Mouse (Mus musculus) embryonic facial prominence, embryonic 13.5 days (tissue): ENCODE data around the gene Tmem216. TPM values are rescaled to one million over a fixed set of nuclear protein-coding genes. Genes with fewer than 3 reads are reported as not detected.

ENCODE experiments used
- ATAC-seq: fragments of 200-750 bp; cut with Nextera tagmentation; 2 replicates; pipeline ENCODE4 v1.8.0; 2017; ENCODE audit warnings: low read depth; ENCODE audit not compliant: insufficient number of reproducible peaks, insufficient read depth, low FRiP score, low TSS enrichment
- H3K27ac ChIP-seq: fragments of 300-500 bp; sonication (generic); 2 replicates; pipeline ENCODE4 v1.5.1; 2015; ENCODE audit warnings: moderate library complexity, mild to moderate bottlenecking, inconsistent platforms
- H3K27me3 ChIP-seq: fragments of 300-500 bp; sonication (generic); 2 replicates; pipeline ENCODE4 v1.6.1; 2015; ENCODE audit warnings: mild to moderate bottlenecking, inconsistent platforms
- H3K36me3 ChIP-seq: fragments of 300-500 bp; sonication (generic); 2 replicates; pipeline ENCODE4 v1.6.1; 2015; ENCODE audit warnings: mild to moderate bottlenecking, inconsistent platforms
- H3K4me1 ChIP-seq: fragments of 300-500 bp; sonication (generic); 2 replicates; pipeline ENCODE4 v1.6.1; 2015; ENCODE audit warnings: inconsistent platforms
- H3K4me2 ChIP-seq: fragments of 300-500 bp; sonication (generic); 2 replicates; pipeline ENCODE4 v1.6.1; 2015; ENCODE audit warnings: moderate library complexity, mild to moderate bottlenecking, inconsistent platforms
- H3K4me3 ChIP-seq: fragments of 300-500 bp; sonication (generic); 2 replicates; pipeline ENCODE4 v1.5.1; 2015; ENCODE audit warnings: mild to moderate bottlenecking, inconsistent platforms
- H3K9ac ChIP-seq: fragments of 300-500 bp; sonication (generic); 2 replicates; pipeline ENCODE4 v1.6.1; 2015; ENCODE audit warnings: mild to moderate bottlenecking, inconsistent platforms
- H3K9me3 ChIP-seq: fragments of 300-500 bp; sonication (generic); 2 replicates; pipeline ENCODE4 v1.6.1; 2016; ENCODE audit warnings: inconsistent platforms
- WGBS: fragments of 180-500 bp; shearing (Covaris S2); methylation state at CpG from one replicate; pipeline ENCODE4 v1.1.7; 2015; ENCODE audit warnings: mixed read lengths; 5-methylcytosine and 5-hydroxymethylcytosine counted together
- polyA plus RNA-seq: library from polyadenylated mRNA; unstranded; fragments of >200 nt; fragmentation: Nextera tagmentation; extraction: Ambion mirVana; gene quantifications from 2 replicates; pipeline ENCODE4 v1.2.1, GENCODE M21; 2015

Gene Tmem216
- 62.9 and 63.7 TPM in 2 replicates for polyA plus RNA-seq

GRCm38 (mm10) chr19:10555624-10556510 is at the start of gene Tmem216:
Gene Tmem216 (minus strand): TSS chr19:10556238.
- Histone ChIP-seq H3K9ac (peak within 1 kb of the TSS; percentile 77), H3K27ac (peak within 1 kb of the TSS; percentile 66), H3K4me1 (peaks cover 15% of the 10 kb centered on the region), H3K9me3 (no peaks in the 10 kb centered on the region), H3K27me3 (no peaks in the 10 kb centered on the region), H3K4me3 (peak within 1 kb of the TSS; percentile 66), H3K4me2 (peak within 1 kb of the TSS; percentile 77), H3K36me3 (peaks cover 22% of the 10 kb centered on the region)
- ATAC-seq, result peak; percentile 95
- WGBS, result 1% methylated on average over 43 of the region's 43 CpGs

GRCm38 (mm10) chr19:10605293-10605900 is 49.4 kb upstream of the Tmem216 start, which contains the start of the genes Ddb1 and Tkfc:
Gene Ddb1 (plus strand): TSS chr19:10605327.
Gene Tkfc (minus strand): TSS chr19:10605654.
- Histone ChIP-seq H3K27me3 (no peaks in the 10 kb centered on the region), H3K4me2 (peak within 1 kb of the TSS; percentile 79), H3K4me3 (peak within 1 kb of the TSS; percentile 99), H3K4me1 (peaks cover 47% of the 10 kb centered on the region), H3K27ac (peak within 1 kb of the TSS; percentile 94), H3K36me3 (peaks cover 33% of the 10 kb centered on the region), H3K9ac (peak within 1 kb of the TSS; percentile 98), H3K9me3 (no peaks in the 10 kb centered on the region)
- ATAC-seq, result peak; percentile 95
- under 1% methylated on average over 49 of the region's 49 CpGs for WGBS

- peak overlapping the region; percentile 79 for H3K4me2 ChIP-seq
- peak overlapping the region; percentile 99 for H3K4me3 ChIP-seq
- H3K4me1 ChIP-seq, result peaks cover 47% of the 10 kb centered on the region
- ATAC-seq, result no peak
- 58% methylated on average over 3 of the region's 3 CpGs for WGBS
- H3K9ac ChIP-seq, result peak overlapping the region; percentile 98
- no peaks in the 10 kb centered on the region for H3K27me3 ChIP-seq
- H3K36me3 ChIP-seq, result peaks cover 33% of the 10 kb centered on the region
- H3K27ac ChIP-seq, result peak overlapping the region; percentile 94
- no peaks in the 10 kb centered on the region for H3K9me3 ChIP-seq
Observed at GRCm38 (mm10) chr19:10604534-10604933, 48.5 kb upstream of the Tmem216 start.

- Histone ChIP-seq H3K27me3 (no peaks in the 10 kb centered on the region), H3K27ac (peak overlapping the region; percentile 92; the same call in 1 of the 2 replicates), H3K9ac (peak overlapping the region; percentile 98; the same call in 1 of the 2 replicates), H3K9me3 (no peaks in the 10 kb centered on the region), H3K4me3 (no peak overlapping the region), H3K4me1 (peaks cover 47% of the 10 kb centered on the region), H3K36me3 (peaks cover 33% of the 10 kb centered on the region), H3K4me2 (peak overlapping the region; percentile 79; the same call in 1 of the 2 replicates)
- ATAC-seq, result no peak
- WGBS, result 81% methylated on average over 18 of the region's 18 CpGs
Observed at GRCm38 (mm10) chr19:10603660-10604523, 47.9 kb upstream of the Tmem216 start.

GRCm38 (mm10) chr19:10602787-10603186 is 46.7 kb upstream of the Tmem216 start:
- no peaks in the 10 kb centered on the region for H3K27me3 ChIP-seq
- peaks cover 27% of the 10 kb centered on the region for H3K36me3 ChIP-seq
- peak overlapping the region; percentile 37 for H3K4me3 ChIP-seq
- H3K9me3 ChIP-seq, result no peaks in the 10 kb centered on the region
- no peak for ATAC-seq
- 3% methylated on average over 9 of the region's 9 CpGs for WGBS
- H3K4me1 ChIP-seq, result peaks cover 38% of the 10 kb centered on the region
- peak overlapping the region; percentile 76 for H3K9ac ChIP-seq
- H3K27ac ChIP-seq, result peak overlapping the region; percentile 92
- peak overlapping the region; percentile 67 for H3K4me2 ChIP-seq

GRCm38 (mm10) chr19:10602247-10602769 is 46.3 kb upstream of the Tmem216 start:
- Histone ChIP-seq H3K36me3 (peaks cover 22% of the 10 kb centered on the region), H3K9ac (peak overlapping the region; percentile 76), H3K4me2 (peak overlapping the region; percentile 67), H3K4me1 (peaks cover 34% of the 10 kb centered on the region), H3K27me3 (no peaks in the 10 kb centered on the region), H3K9me3 (no peaks in the 10 kb centered on the region), H3K27ac (peak overlapping the region; percentile 92), H3K4me3 (peak overlapping the region; percentile 37)
- 5% methylated on average over 6 of the region's 6 CpGs for WGBS
- no peak for ATAC-seq

- no peak for ATAC-seq
- Histone ChIP-seq H3K4me2 (no peak overlapping the region), H3K9ac (no peak overlapping the region), H3K9me3 (no peaks in the 10 kb centered on the region), H3K27ac (no peak overlapping the region), H3K4me3 (no peak overlapping the region), H3K4me1 (peaks cover 22% of the 10 kb centered on the region), H3K36me3 (peaks cover 46% of the 10 kb centered on the region), H3K27me3 (no peaks in the 10 kb centered on the region)
- 95% methylated on average over 2 of the region's 2 CpGs for WGBS
Observed at GRCm38 (mm10) chr19:10599648-10600047, 43.6 kb upstream of the Tmem216 start.

GRCm38 (mm10) chr19:10598188-10598587 is 42.1 kb upstream of the Tmem216 start:
- H3K9me3 ChIP-seq, result no peaks in the 10 kb centered on the region

GRCm38 (mm10) chr19:10591659-10592377 is 35.8 kb upstream of the Tmem216 start:
- Histone ChIP-seq H3K4me3 (no peak overlapping the region), H3K27me3 (no peaks in the 10 kb centered on the region), H3K9ac (no peak overlapping the region), H3K4me2 (no peak overlapping the region), H3K9me3 (no peaks in the 10 kb centered on the region), H3K36me3 (peaks cover 43% of the 10 kb centered on the region), H3K27ac (no peak overlapping the region), H3K4me1 (peaks cover 11% of the 10 kb centered on the region)
- WGBS, result 88% methylated on average over 6 of the region's 6 CpGs
- no peak for ATAC-seq

More at GRCm38 (mm10) chr19:10598188-10598587, 42.1 kb upstream of the Tmem216 start:
- Histone ChIP-seq H3K9ac (no peak overlapping the region), H3K27ac (no peak overlapping the region), H3K4me3 (no peak overlapping the region), H3K4me1 (peaks cover 8% of the 10 kb centered on the region), H3K36me3 (peaks cover 55% of the 10 kb centered on the region), H3K4me2 (no peak overlapping the region), H3K27me3 (no peaks in the 10 kb centered on the region)
- ATAC-seq, result no peak
- 38% methylated on average over 3 of the region's 3 CpGs for WGBS

GRCm38 (mm10) chr19:10590301-10590700 is 34.3 kb upstream of the Tmem216 start:
- H3K27me3 ChIP-seq, result no peaks in the 10 kb centered on the region
- H3K4me1 ChIP-seq, result peaks cover 11% of the 10 kb centered on the region
- 0 out of 2 replicates have a peak overlapping the region, but pooled peaks have one; percentile 86 for H3K27ac ChIP-seq
- H3K9ac ChIP-seq, result no peak overlapping the region
- H3K36me3 ChIP-seq, result peaks cover 31% of the 10 kb centered on the region
- ATAC-seq, result no peak
- no peak overlapping the region for H3K4me2 ChIP-seq
- no peaks in the 10 kb centered on the region for H3K9me3 ChIP-seq
- 55% methylated on average over 3 of the region's 3 CpGs for WGBS
- no peak overlapping the region for H3K4me3 ChIP-seq
